Mouse (Mus musculus): ENCODE data around the gene Reg4. TPM values are rescaled to one million over a fixed set of nuclear protein-coding genes. Genes with fewer than 3 reads are reported as not detected.

Reg4 gene
- total and polyA plus RNA-seq, 3 experiments, result not detected

GRCm38 (mm10) chr3:98259271-98259751 lies 37.4 kb downstream of the Reg4 start:
- in situ Hi-C loops (cut with MboI; ENCODE audit: low pct_ligation_motif_present, low pct_unique_long_range_greater_than_20kb, low sequenced_read_pairs) (no loop called here), dilution Hi-C loops (cut with MboI; ENCODE audit: extremely low pct_ligation_motif_present, extremely low pct_unique_long_range_greater_than_20kb, low sequenced_read_pairs) (no loop called here)
- DNase-seq (ENCODE audit: extremely low read depth), result no peak
- H3K79me2 ChIP-seq (replicated peaks; ENCODE audit: control insufficient read depth, extremely low read depth, insufficient read depth, poor library complexity, severe bottlenecking), result no peaks in the 10 kb centered on the region
- H3K9ac ChIP-seq (ENCODE audit: insufficient read depth, low read depth), result no peak overlapping the region
- no peak for TF ChIP-seq GABPA (IDR thresholded peaks at IDR 0.05; ENCODE audit: insufficient replicate concordance, low read depth, low read length)
- no peak for TF ChIP-seq RAD21 (IDR thresholded peaks at IDR 0.05; ENCODE audit: low read depth, low read length)
- no peak for TF ChIP-seq E2F4 (IDR thresholded peaks at IDR 0.05; ENCODE audit: insufficient replicate concordance, low read depth, low read length)
- TF ChIP-seq CHD2 (IDR thresholded peaks at IDR 0.05; ENCODE audit: low read length), result no peak
- no peaks in the 10 kb centered on the region for H3K36me3 ChIP-seq (replicated peaks in 1 of 2; ENCODE audit: control insufficient read depth in 1 of 2, insufficient read depth in 1 of 2, low read length in 1 of 2)
- H3K9me3 ChIP-seq (replicated peaks; ENCODE audit: low read length), result no peaks in the 10 kb centered on the region
- no peak overlapping the region for H3K4me2 ChIP-seq (ENCODE audit: insufficient read depth, low read depth, poor library complexity, severe bottlenecking)
- no peak overlapping the region for H3K4me3 ChIP-seq (replicated peaks in 1 of 3; ENCODE audit: low read depth in 2 of 3, low read length in 2 of 3, poor library complexity in 1 of 3)
- no peak overlapping the region for H3K27ac ChIP-seq (ENCODE audit: insufficient read depth, low read depth)
- H3K4me1 ChIP-seq (ENCODE audit: control insufficient read depth in 1 of 2, insufficient read depth in 2 of 2), result no peaks in the 10 kb centered on the region; a peak in 1 of 4 replicates
- H3K27me3 ChIP-seq (replicated peaks), result no peaks in the 10 kb centered on the region

DNA sequence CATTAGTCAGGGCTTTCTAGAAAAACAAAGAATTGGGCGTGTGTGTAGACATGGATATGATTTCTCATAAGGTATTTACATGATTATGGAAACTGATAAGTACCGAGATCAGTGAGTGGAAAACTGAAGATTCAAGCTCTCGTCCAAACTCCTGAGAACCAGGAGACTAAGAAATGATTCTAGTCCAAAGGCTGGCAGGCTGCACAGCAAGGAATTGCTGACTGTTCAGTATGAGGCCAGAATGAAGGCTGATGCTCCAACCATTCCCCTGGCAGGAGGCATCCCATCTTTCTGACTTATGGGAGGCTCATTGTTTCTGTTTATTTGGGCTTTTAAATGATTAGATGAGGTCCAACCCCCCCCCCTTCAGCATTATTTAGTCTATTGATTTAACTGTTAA lies 38.6 kb downstream of the Reg4 start:
- Histone ChIP-seq H3K36me3 (replicated peaks in 1 of 2; ENCODE audit: control insufficient read depth in 1 of 2, insufficient read depth in 1 of 2, low read length in 1 of 2) (no peaks in the 10 kb centered on the region), H3K4me3 (replicated peaks in 1 of 3; ENCODE audit: low read depth in 2 of 3, low read length in 2 of 3, poor library complexity in 1 of 3) (no peak overlapping the region), H3K4me2 (ENCODE audit: insufficient read depth, low read depth, poor library complexity, severe bottlenecking) (no peak overlapping the region), H3K27ac (ENCODE audit: insufficient read depth, low read depth) (no peak overlapping the region), H3K27me3 (replicated peaks) (no peaks in the 10 kb centered on the region), H3K4me1 (ENCODE audit: control insufficient read depth in 1 of 2, insufficient read depth in 2 of 2) (no peaks in the 10 kb centered on the region), H3K9ac (ENCODE audit: insufficient read depth, low read depth) (no peak overlapping the region), H3K79me2 (replicated peaks; ENCODE audit: control insufficient read depth, extremely low read depth, insufficient read depth, poor library complexity, severe bottlenecking) (no peaks in the 10 kb centered on the region), H3K9me3 (replicated peaks; ENCODE audit: low read length) (no peaks in the 10 kb centered on the region)
- in situ Hi-C loops (cut with MboI; ENCODE audit: low pct_ligation_motif_present, low pct_unique_long_range_greater_than_20kb, low sequenced_read_pairs), result no loop called here
- TF ChIP-seq MAFK (IDR thresholded peaks at IDR 0.05; ENCODE audit: insufficient replicate concordance, low read length) (no peak), MEF2A (IDR thresholded peaks at IDR 0.05; ENCODE audit: borderline replicate concordance, low read depth, low read length) (no peak), MYC (IDR thresholded peaks at IDR 0.05; ENCODE audit: low read depth, low read length) (no peak), MAX (IDR thresholded peaks at IDR 0.05; ENCODE audit: low read length) (no peak), IRF4 (IDR thresholded peaks at IDR 0.05; ENCODE audit: low read depth, low read length) (no peak), MXI1 (IDR thresholded peaks at IDR 0.05; ENCODE audit: low read depth, low read length) (no peak), TBP (conservative IDR thresholded peaks at IDR 0.05; ENCODE audit: low read depth, low read length) (no peak), EP300 (IDR thresholded peaks at IDR 0.05; ENCODE audit: low read length) (no peak), CHD2 (IDR thresholded peaks at IDR 0.05; ENCODE audit: low read length) (no peak), JUN (IDR thresholded peaks at IDR 0.05; ENCODE audit: insufficient read depth, low read depth, low read length) (no peak), GABPA (IDR thresholded peaks at IDR 0.05; ENCODE audit: insufficient replicate concordance, low read depth, low read length) (no peak), ZKSCAN1 (IDR thresholded peaks at IDR 0.05; ENCODE audit: borderline replicate concordance, low read depth, low read length) (no peak), E2F4 (IDR thresholded peaks at IDR 0.05; ENCODE audit: insufficient replicate concordance, low read depth, low read length) (no peak), ETS1 (conservative IDR thresholded peaks at IDR 0.05; ENCODE audit: low read depth, low read length) (no peak)
- DNase-seq (ENCODE audit: extremely low read depth), result no peak
- dilution Hi-C loops (cut with MboI; ENCODE audit: extremely low pct_ligation_motif_present, extremely low pct_unique_long_range_greater_than_20kb, low sequenced_read_pairs), result no loop called here

All from CH12.LX (cell line).